Mouse (Mus musculus): ENCODE measurements at regions not wholly inside any gene's neighbourhood (a gene's known extent, or its start where the extent isn't known, plus 50 kb on each side); places are given as distances from the start of the nearest gene placed in this dataset.

- no peak for TF ChIP-seq CTCF (IDR thresholded peaks at IDR 0.05; ENCODE audit: extremely low read depth, insufficient read depth, low read length)
- no peak for TF ChIP-seq POLR2A (IDR thresholded peaks at IDR 0.05; ENCODE audit: extremely low read depth, insufficient read depth, low read length)
Observed at GRCm38 (mm10) chr10:46255575-46255974, 677.9 kb downstream of the Hace1 start.

GRCm38 (mm10) chr10:46269710-46270109 is 692.1 kb downstream of the Hace1 start:
- Histone ChIP-seq H3K4me1 (ENCODE audit: control insufficient read depth, insufficient read depth, low read length) (no peaks in the 10 kb centered on the region), H3K4me3 (ENCODE audit: insufficient read depth, low read length) (no peak overlapping the region), H3K27ac (ENCODE audit: insufficient read depth, low read length) (no peak overlapping the region)
- no peak for TF ChIP-seq POLR2A (IDR thresholded peaks at IDR 0.05; ENCODE audit: extremely low read depth, insufficient read depth, low read length)
- TF ChIP-seq CTCF (IDR thresholded peaks at IDR 0.05; ENCODE audit: extremely low read depth, insufficient read depth, low read length), result no peak

More at GRCm38 (mm10) chr10:46255575-46255974, 677.9 kb downstream of the Hace1 start:
- Histone ChIP-seq H3K4me1 (ENCODE audit: control insufficient read depth, insufficient read depth, low read length) (no peaks in the 10 kb centered on the region), H3K27ac (ENCODE audit: insufficient read depth, low read length) (no peak overlapping the region), H3K4me3 (ENCODE audit: insufficient read depth, low read length) (no peak overlapping the region)

GRCm38 (mm10) chr10:46273846-46274245 is 696.2 kb downstream of the Hace1 start:
- TF ChIP-seq CTCF (IDR thresholded peaks at IDR 0.05; ENCODE audit: extremely low read depth, insufficient read depth, low read length) (no peak), POLR2A (IDR thresholded peaks at IDR 0.05; ENCODE audit: extremely low read depth, insufficient read depth, low read length) (no peak)
- Histone ChIP-seq H3K4me3 (ENCODE audit: insufficient read depth, low read length) (no peak overlapping the region), H3K27ac (ENCODE audit: insufficient read depth, low read length) (no peak overlapping the region), H3K4me1 (ENCODE audit: control insufficient read depth, insufficient read depth, low read length) (no peaks in the 10 kb centered on the region)

GRCm38 (mm10) chr10:46294290-46294689 is 716.7 kb downstream of the Hace1 start:
- H3K4me1 ChIP-seq (ENCODE audit: control insufficient read depth, insufficient read depth, low read length), result no peaks in the 10 kb centered on the region
- no peak overlapping the region for H3K4me3 ChIP-seq (ENCODE audit: insufficient read depth, low read length)
- H3K27ac ChIP-seq (ENCODE audit: insufficient read depth, low read length), result no peak overlapping the region
- TF ChIP-seq POLR2A (IDR thresholded peaks at IDR 0.05; ENCODE audit: extremely low read depth, insufficient read depth, low read length) (no peak), CTCF (IDR thresholded peaks at IDR 0.05; ENCODE audit: extremely low read depth, insufficient read depth, low read length) (no peak)

GRCm38 (mm10) chr10:46298352-46298751 is 720.7 kb downstream of the Hace1 start:
- Histone ChIP-seq H3K27ac (ENCODE audit: insufficient read depth, low read length) (no peak overlapping the region), H3K4me1 (ENCODE audit: control insufficient read depth, insufficient read depth, low read length) (no peaks in the 10 kb centered on the region)
- no peak for TF ChIP-seq POLR2A (IDR thresholded peaks at IDR 0.05; ENCODE audit: extremely low read depth, insufficient read depth, low read length)
- TF ChIP-seq CTCF (IDR thresholded peaks at IDR 0.05; ENCODE audit: extremely low read depth, insufficient read depth, low read length), result no peak

GRCm38 (mm10) chr10:46299521-46299920 is 721.9 kb downstream of the Hace1 start:
- no peak overlapping the region for H3K4me3 ChIP-seq (ENCODE audit: insufficient read depth, low read length)
- H3K4me1 ChIP-seq (ENCODE audit: control insufficient read depth, insufficient read depth, low read length), result no peaks in the 10 kb centered on the region
- TF ChIP-seq POLR2A (IDR thresholded peaks at IDR 0.05; ENCODE audit: extremely low read depth, insufficient read depth, low read length) (no peak), CTCF (IDR thresholded peaks at IDR 0.05; ENCODE audit: extremely low read depth, insufficient read depth, low read length) (no peak)
- no peak overlapping the region for H3K27ac ChIP-seq (ENCODE audit: insufficient read depth, low read length)

More at GRCm38 (mm10) chr10:46298352-46298751, 720.7 kb downstream of the Hace1 start:
- H3K4me3 ChIP-seq (ENCODE audit: insufficient read depth, low read length), result no peak overlapping the region

GRCm38 (mm10) chr10:46320328-46321038 is 742.9 kb downstream of the Hace1 start:
- Histone ChIP-seq H3K4me3 (ENCODE audit: insufficient read depth, low read length) (no peak overlapping the region), H3K27ac (ENCODE audit: insufficient read depth, low read length) (no peak overlapping the region), H3K4me1 (ENCODE audit: control insufficient read depth, insufficient read depth, low read length) (no peaks in the 10 kb centered on the region)
- no peak for TF ChIP-seq POLR2A (IDR thresholded peaks at IDR 0.05; ENCODE audit: extremely low read depth, insufficient read depth, low read length)
- TF ChIP-seq CTCF (IDR thresholded peaks at IDR 0.05; ENCODE audit: extremely low read depth, insufficient read depth, low read length), result no peak

GRCm38 (mm10) chr10:46321040-46321439 is 743.4 kb downstream of the Hace1 start:
- TF ChIP-seq POLR2A (IDR thresholded peaks at IDR 0.05; ENCODE audit: extremely low read depth, insufficient read depth, low read length), result no peak
- Histone ChIP-seq H3K4me3 (ENCODE audit: insufficient read depth, low read length) (no peak overlapping the region), H3K4me1 (ENCODE audit: control insufficient read depth, insufficient read depth, low read length) (no peaks in the 10 kb centered on the region), H3K27ac (ENCODE audit: insufficient read depth, low read length) (no peak overlapping the region)

GRCm38 (mm10) chr10:46329052-46329451 is 751.4 kb downstream of the Hace1 start:
- no peak for TF ChIP-seq POLR2A (IDR thresholded peaks at IDR 0.05; ENCODE audit: extremely low read depth, insufficient read depth, low read length)
- no peak for TF ChIP-seq CTCF (IDR thresholded peaks at IDR 0.05; ENCODE audit: extremely low read depth, insufficient read depth, low read length)
- Histone ChIP-seq H3K4me3 (ENCODE audit: insufficient read depth, low read length) (no peak overlapping the region), H3K27ac (ENCODE audit: insufficient read depth, low read length) (no peak overlapping the region), H3K4me1 (ENCODE audit: control insufficient read depth, insufficient read depth, low read length) (no peaks in the 10 kb centered on the region)

GRCm38 (mm10) chr10:46331599-46332283 is 754.1 kb downstream of the Hace1 start:
- Histone ChIP-seq H3K27ac (ENCODE audit: insufficient read depth, low read length) (no peak overlapping the region), H3K4me3 (ENCODE audit: insufficient read depth, low read length) (no peak overlapping the region), H3K4me1 (ENCODE audit: control insufficient read depth, insufficient read depth, low read length) (no peaks in the 10 kb centered on the region)
- TF ChIP-seq CTCF (IDR thresholded peaks at IDR 0.05; ENCODE audit: extremely low read depth, insufficient read depth, low read length) (no peak), POLR2A (IDR thresholded peaks at IDR 0.05; ENCODE audit: extremely low read depth, insufficient read depth, low read length) (no peak)
